In the genomic region with DNA sequence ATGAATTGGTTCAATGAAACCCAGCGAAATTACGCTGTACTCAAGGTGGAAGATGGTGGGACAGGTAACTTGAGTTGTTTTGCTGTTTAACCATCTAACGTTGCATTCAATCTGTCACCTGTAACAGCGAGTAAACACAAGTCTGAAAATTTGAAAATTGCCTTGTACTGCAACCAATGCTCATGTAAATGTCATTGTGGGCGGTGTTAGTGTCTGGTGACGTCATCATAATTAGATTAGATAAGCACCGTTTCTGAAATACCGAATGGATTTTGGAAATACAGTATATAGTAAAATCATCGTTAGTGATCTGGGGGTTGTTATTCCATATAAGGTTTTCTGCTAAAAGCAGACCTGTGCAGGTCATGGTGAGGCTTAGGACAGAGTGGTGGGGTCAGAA, we compare ENCODE assay signal across 7 mouse cellular contexts. TPM values are rescaled to one million over a fixed set of nuclear protein-coding genes. Genes with fewer than 3 reads are reported as not detected.
DNase-seq lines count a peak whose midpoint lies in the region; ATAC-seq lines count a peak whose summit lies in the region.

No protein-coding gene starts in this region.

- H3K27ac ChIP-seq in neural tube, embryonic 11.5 days (ENCODE audit: low read depth, low read length), result no peak overlapping the region
- H3K27ac ChIP-seq in embryonic facial prominence, embryonic 15.5 days (replicated peaks), result no peak overlapping the region
- H3K27ac ChIP-seq in limb, embryonic 15.5 days, result no peak overlapping the region

- ATAC-seq in neural tube, embryonic 11.5 days (ENCODE audit: insufficient read depth, low FRiP score, low TSS enrichment), result no peak
- no peak for ATAC-seq in embryonic facial prominence, embryonic 15.5 days (ENCODE audit: insufficient number of reproducible peaks, low FRiP score, low TSS enrichment, low read depth)
- no peak for ATAC-seq in limb, embryonic 15.5 days (ENCODE audit: insufficient number of reproducible peaks, low FRiP score, low TSS enrichment, low read depth)

- H3K36me3 ChIP-seq in neural tube, embryonic 11.5 days (ENCODE audit: control insufficient read depth, insufficient read depth, low read length), result no peaks in the 10 kb centered on the region
- H3K36me3 ChIP-seq in embryonic facial prominence, embryonic 15.5 days, result no peaks in the 10 kb centered on the region
- H3K36me3 ChIP-seq in limb, embryonic 15.5 days, result no peaks in the 10 kb centered on the region

- H3K4me1 ChIP-seq in neural tube, embryonic 11.5 days (ENCODE audit: control insufficient read depth, insufficient read depth, low read length), result peaks cover 5% of the 10 kb centered on the region; the same call in 1 of the 2 replicates
- peaks cover 7% of the 10 kb centered on the region for H3K4me1 ChIP-seq in embryonic facial prominence, embryonic 15.5 days
- H3K4me1 ChIP-seq in limb, embryonic 15.5 days, result peaks cover 10% of the 10 kb centered on the region; the same call in 1 of the 2 replicates

- DNase-seq in neural tube, embryonic 11.5 days (ENCODE audit: low spot score), result no peak
- no peak for DNase-seq in neural tube, embryonic 10.5 days (ENCODE audit: extremely low spot score, low spot score)
- DNase-seq in thymus, postnatal 4 days, result no peak
- no peak for DNase-seq in yolk sac, embryonic 10.5 days (ENCODE audit: low spot score)
- no peak for DNase-seq in frontal cortex, postnatal 14 days (ENCODE audit: low spot score in 2 of 2)

- H3K4me2 ChIP-seq in neural tube, embryonic 11.5 days (ENCODE audit: low read depth), result peak overlapping the region; percentile 82
- H3K4me2 ChIP-seq in embryonic facial prominence, embryonic 15.5 days (replicated peaks), result peak overlapping the region; percentile 94
- peak overlapping the region; percentile 92 for H3K4me2 ChIP-seq in limb, embryonic 15.5 days

- peak overlapping the region; percentile 76 for H3K4me3 ChIP-seq in neural tube, embryonic 11.5 days (ENCODE audit: low read depth, low read length)
- H3K4me3 ChIP-seq in embryonic facial prominence, embryonic 15.5 days (replicated peaks), result peak overlapping the region; percentile 94
- H3K4me3 ChIP-seq in limb, embryonic 15.5 days, result peak overlapping the region; percentile 87

- H3K27me3 ChIP-seq in neural tube, embryonic 11.5 days (ENCODE audit: control insufficient read depth, insufficient read depth, low read length), result no peaks in the 10 kb centered on the region
- peaks cover 22% of the 10 kb centered on the region for H3K27me3 ChIP-seq in embryonic facial prominence, embryonic 15.5 days
- peaks cover 19% of the 10 kb centered on the region for H3K27me3 ChIP-seq in limb, embryonic 15.5 days

- peak overlapping the region; percentile 68 for H3K9ac ChIP-seq in neural tube, embryonic 11.5 days (ENCODE audit: low read length)
- H3K9ac ChIP-seq in embryonic facial prominence, embryonic 15.5 days, result 0 out of 2 replicates have a peak overlapping the region, but pooled peaks have one; percentile 60
- no peak overlapping the region for H3K9ac ChIP-seq in limb, embryonic 15.5 days

- WGBS in neural tube, embryonic 11.5 days, result 56% methylated on average over 9 of the region's 9 CpGs
- 44% methylated on average over 9 of the region's 9 CpGs for WGBS in embryonic facial prominence, embryonic 15.5 days
- WGBS in limb, embryonic 15.5 days, result 44% methylated on average over 9 of the region's 9 CpGs

- no peaks in the 10 kb centered on the region for H3K9me3 ChIP-seq in neural tube, embryonic 11.5 days (ENCODE audit: control insufficient read depth, low read length)
- no peaks in the 10 kb centered on the region for H3K9me3 ChIP-seq in embryonic facial prominence, embryonic 15.5 days (replicated peaks)
- H3K9me3 ChIP-seq in limb, embryonic 15.5 days, result no peaks in the 10 kb centered on the region

RNA-seq across cellular contexts. Expression of gene Faim, which starts 1.0 kb away (rescaled TPM):
- polyA plus RNA-seq in neural tube, embryonic 11.5 days (2014; fragmentation: Nextera tagmentation; extraction: Ambion mirVana), result 75.0 and 76.5 TPM in 2 replicates
- polyA plus RNA-seq in embryonic facial prominence, embryonic 15.5 days (2015; fragmentation: Nextera tagmentation; extraction: Ambion mirVana), result 39.7 and 47.6 TPM in 2 replicates
- polyA plus RNA-seq in limb, embryonic 15.5 days (2015; fragmentation: Nextera tagmentation; extraction: Ambion mirVana), result 33.0 and 34.0 TPM in 2 replicates

RNA-seq across cellular contexts. Expression of gene Foxl2, which starts 32.0 kb away (rescaled TPM):
- polyA plus RNA-seq in neural tube, embryonic 11.5 days (2014; fragmentation: Nextera tagmentation; extraction: Ambion mirVana), result 0.30 and 0.36 TPM in 2 replicates
- polyA plus RNA-seq in embryonic facial prominence, embryonic 15.5 days (2015; fragmentation: Nextera tagmentation; extraction: Ambion mirVana), result 1.2 and 2.0 TPM in 2 replicates
- 0.05 and 0.12 TPM in 2 replicates for polyA plus RNA-seq in limb, embryonic 15.5 days (2015; fragmentation: Nextera tagmentation; extraction: Ambion mirVana)

RNA-seq across cellular contexts. Expression of gene Gm1123, which starts 48.4 kb away (rescaled TPM):
- not detected in 2 replicates for polyA plus RNA-seq in neural tube, embryonic 11.5 days (2014; fragmentation: Nextera tagmentation; extraction: Ambion mirVana)
- polyA plus RNA-seq in embryonic facial prominence, embryonic 15.5 days (2015; fragmentation: Nextera tagmentation; extraction: Ambion mirVana), result not detected in 2 replicates
- polyA plus RNA-seq in limb, embryonic 15.5 days (2015; fragmentation: Nextera tagmentation; extraction: Ambion mirVana), result not detected in 2 replicates
